Mouse (Mus musculus): ENCODE results near the gene Dlx3.

The Dlx3 gene

DNA sequence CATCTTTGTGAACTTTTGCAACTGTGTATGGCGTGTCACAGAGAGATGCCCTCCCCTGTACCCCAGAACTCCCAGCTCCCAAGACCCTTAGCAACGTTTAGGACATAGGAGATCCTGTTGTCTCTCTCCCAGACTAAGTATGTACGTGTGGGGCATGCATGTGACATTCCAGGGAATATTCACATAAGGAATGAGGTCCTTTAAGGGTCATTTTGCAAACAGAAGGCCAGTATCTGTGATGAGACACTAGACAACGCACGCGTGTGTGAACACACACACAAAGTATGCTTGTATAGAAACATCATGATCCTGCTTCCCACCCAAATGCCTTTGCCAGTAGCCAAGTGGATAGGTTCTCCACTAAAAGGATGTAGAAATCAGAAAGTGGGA lies 2.2 kb downstream of the Dlx3 start:
- DNase-seq (ENCODE audit: low read depth, low spot score): no peak

DNA sequence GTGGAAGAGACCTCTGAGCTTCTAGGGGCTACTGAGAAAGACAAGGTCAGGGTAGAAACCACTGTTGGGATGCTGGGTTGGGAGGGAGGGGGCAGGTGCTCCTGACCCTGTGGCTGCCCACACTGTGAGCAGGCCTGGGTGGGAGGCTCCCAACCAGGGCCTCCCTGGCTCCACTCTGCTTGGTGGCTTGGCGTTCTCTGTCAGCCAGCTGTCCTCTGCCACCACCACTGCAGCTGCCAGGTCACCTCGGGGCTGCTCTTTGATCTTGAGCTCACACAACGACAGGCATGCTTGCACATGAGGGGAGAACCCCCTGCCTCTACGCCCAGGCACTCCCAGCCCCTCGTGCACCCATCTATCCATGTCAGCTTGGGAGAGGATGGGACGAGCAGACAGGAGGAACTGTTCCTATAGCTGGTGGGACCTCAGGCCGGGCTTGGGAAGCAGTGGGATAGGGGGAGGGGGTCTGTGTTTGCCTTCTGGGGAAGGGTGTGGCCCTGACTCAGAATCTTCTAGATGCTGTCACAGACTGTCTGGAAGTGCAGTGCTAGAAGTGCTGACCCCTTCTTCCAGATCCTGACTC lies 5.5 kb downstream of the Dlx3 start:
- no peak for DNase-seq (ENCODE audit: low read depth, low spot score)

GRCm38 (mm10) chr11:95126272-95127245 lies 6.6 kb downstream of the Dlx3 start:
- DNase-seq (ENCODE audit: low read depth, low spot score): no peak

- no peak for DNase-seq (ENCODE audit: low read depth, low spot score)
These were observed 8.4 kb downstream of the Dlx3 start for GRCm38 (mm10) chr11:95128359-95128758.

DNA sequence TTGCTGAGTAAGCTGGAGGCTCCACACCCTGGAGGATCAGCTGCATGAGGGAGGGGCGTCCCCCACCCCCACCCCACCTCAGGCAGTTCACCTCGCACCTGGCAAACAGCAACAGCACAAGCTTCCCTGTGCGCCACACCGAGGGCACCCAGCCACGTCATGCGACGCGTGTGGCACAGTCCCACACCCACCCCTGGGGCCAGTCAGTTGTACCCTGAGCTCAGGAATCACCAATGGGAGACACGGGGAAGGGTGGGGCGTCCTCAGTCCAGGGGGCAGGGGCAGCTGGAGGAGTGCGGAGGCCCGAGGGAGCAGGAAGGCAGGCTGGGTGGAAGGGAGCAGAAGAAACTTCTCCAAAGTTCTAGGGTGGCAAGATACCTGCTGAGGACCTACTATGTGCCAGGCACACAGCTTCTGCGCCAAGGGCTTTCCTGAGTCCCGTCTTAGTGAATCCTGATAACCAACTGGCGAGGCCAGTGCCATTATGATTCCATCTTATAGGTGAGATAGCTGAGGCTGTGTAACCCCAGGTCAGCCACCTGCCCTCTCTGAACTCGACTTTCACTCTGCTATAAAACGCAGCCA lies 10.8 kb downstream of the Dlx3 start:
- no peak for DNase-seq (ENCODE audit: low read depth, low spot score)

GRCm38 (mm10) chr11:95133321-95133720 lies 13.4 kb downstream of the Dlx3 start:
- DNase-seq (ENCODE audit: low read depth, low spot score): no peak

GRCm38 (mm10) chr11:95137281-95137680 lies 17.4 kb downstream of the Dlx3 start:
- DNase-seq (ENCODE audit: low read depth, low spot score): no peak

- DNase-seq (ENCODE audit: low read depth, low spot score): no peak
These were observed 20.0 kb downstream of the Dlx3 start for GRCm38 (mm10) chr11:95139871-95140270.

DNA sequence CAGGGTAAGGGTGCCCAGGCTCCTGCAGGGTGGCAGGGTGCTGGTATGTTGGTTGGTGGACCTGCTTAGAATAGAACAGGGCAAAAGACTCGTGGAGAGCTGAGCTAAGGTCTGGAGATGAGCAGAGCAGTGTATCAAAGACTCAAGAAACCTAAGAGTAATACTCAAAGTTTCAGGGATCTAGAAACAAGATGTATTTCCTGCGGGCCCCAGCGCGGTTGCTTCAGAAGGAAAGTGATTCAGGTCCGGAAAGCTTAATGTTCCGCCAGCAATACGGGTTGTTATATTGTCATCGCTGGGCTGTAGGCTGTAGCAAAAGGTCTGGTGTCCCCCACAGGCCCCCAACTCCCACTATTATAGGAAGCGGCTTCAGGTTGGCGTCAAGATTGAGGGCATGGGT lies 22.3 kb downstream of the Dlx3 start:
- DNase-seq (ENCODE audit: low read depth, low spot score): no peak

- DNase-seq (ENCODE audit: low read depth, low spot score): no peak
These were observed 23.2 kb downstream of the Dlx3 start for GRCm38 (mm10) chr11:95142980-95143575.

GRCm38 (mm10) chr11:95143663-95144062 lies 23.7 kb downstream of the Dlx3 start:
- DNase-seq (ENCODE audit: low read depth, low spot score): no peak

DNA sequence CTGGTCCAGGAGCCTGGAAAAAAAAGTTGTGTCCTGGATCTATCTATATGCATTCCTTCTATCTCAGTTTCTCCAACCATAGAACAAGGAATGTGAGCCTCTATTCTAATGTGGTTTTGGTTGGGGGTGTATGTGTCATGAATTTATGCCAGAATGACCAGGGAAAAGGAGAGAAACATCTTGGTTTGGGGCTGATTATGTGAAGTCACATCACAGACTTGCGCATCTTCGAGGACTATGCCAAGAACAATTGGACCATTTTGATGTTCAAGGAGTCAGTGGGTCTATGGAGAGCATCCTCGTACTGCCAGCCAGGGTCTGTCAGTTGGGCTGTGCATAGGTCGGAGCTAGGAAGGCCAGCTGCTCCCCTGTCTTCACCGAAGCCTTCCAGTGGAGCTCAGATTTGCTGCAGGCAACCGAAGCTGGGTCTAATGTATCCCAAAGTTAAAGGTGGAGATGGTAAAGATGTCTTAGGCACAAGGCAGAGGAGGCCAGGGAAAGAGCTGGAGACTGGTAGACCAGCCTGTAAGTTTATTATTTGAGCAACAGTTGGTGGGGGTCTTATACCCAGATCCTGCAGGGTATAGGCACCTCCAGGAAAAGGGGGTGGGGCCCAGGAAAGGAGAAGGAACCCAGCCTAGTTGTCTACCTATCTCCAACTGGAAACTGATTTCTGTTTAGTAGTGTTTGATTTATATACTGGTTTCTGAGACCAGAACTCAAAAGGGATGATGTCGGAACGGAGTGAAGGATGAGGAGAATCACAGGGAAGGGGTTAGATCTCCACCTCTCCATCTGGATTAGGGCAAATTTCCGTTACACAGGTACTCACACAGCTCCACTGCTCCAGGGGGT lies 24.4 kb downstream of the Dlx3 start:
- DNase-seq (ENCODE audit: low read depth, low spot score): no peak

DNA sequence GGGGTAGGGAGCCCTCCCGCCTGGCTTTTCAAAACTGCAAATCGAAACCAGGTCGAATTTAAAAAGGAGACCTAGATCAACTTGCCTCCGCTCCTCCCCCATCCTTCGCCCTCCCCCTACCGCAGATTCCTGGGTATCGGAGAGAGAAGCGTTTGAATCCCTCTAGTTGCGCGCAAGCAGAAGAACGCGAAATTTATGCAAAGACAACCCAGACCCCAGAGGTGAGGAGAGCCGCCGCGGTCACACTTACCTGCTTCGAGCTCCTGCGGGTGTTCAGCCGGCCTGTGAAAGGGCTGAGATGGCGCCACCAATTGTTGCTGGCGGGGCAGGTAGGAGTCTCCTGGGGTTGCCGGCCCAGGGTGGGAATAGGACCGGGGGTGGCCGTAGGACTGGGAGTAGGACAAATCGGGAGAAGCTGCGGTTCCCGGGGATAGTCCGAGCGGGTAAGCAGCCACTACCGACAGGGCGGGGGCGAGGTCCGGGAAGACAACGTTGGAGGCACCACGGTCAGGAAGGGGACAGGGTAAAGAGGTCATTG lies 25.1 kb downstream of the Dlx3 start:
- DNase-seq (ENCODE audit: low read depth, low spot score): no peak

DNA sequence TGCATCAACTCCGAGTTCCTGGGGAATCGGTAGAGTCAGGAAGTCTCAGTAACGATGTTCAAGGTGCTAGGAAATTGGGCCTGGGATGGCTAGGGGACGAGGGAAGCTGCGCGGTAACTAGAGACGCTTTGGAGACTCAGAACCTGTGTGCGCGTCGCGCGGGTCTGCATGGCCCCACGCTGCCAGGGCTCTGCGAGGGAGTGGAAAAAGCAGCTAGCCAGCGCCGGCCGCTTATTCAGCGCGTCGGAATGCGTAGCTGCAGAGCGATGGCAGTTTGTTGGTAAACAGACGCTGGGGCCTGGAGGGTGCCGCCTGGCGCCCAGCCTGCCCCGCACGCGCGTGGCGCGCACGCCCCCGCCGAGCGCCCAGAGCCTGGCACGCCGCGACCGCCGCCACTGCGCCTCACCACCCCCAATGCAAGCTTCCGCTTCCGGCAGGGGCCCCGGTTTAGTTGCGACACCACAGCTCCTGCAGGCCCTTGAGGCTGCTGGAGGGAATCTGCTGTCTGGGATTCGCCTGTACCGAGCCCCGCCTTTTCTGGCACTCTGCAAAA lies 26.0 kb downstream of the Dlx3 start, which contains the start of gene Dlx4:
Gene Dlx4, minus strand, starts transcription at position 413 of the 553 bp plus-strand sequence.
- no peak for DNase-seq (ENCODE audit: low read depth, low spot score)

GRCm38 (mm10) chr11:95148754-95149153 lies 28.8 kb downstream of the Dlx3 start:
- DNase-seq (ENCODE audit: low read depth, low spot score): no peak

DNA sequence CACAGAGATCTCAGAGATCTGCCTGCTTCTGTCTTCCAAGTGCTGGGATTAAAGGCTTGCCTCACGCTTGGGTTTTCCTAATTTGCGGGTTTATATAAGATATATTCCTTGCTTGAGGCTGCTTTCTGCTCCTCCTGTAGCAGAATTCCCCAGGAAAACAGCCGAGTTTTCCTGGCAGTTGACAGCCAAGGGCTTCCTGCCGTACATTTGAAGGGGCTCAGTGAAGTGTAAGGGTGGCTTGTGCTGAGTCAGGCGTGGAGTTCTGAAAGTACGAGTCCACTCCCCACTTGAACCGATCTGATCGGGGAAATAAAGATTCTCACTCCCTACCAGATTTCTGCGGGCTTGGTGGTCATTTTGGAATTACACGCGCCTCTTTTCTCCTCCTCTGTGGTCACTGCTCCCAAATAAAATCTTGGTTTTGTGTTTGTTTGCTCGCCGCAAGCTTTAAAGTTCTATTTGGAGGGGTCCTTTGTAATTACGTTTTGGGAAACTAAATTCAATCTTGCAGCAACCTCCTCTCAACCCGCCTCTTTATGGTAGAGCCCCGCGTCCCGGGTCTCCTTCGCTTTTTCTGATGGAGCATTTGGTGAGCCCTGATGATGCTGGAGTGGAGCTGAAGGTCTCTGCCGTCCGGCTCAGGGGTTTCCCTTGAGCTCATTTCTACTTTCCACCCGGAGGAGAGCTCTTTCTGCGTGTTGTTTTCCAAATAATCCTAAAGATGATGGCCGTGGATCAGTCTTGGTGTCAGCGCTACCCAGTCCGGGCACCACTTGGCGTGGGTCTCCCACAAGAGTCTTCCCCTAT lies 29.7 kb downstream of the Dlx3 start:
- DNase-seq (ENCODE audit: low read depth, low spot score): no peak

GRCm38 (mm10) chr11:95150269-95151049 lies 30.5 kb downstream of the Dlx3 start:
- no peak for DNase-seq (ENCODE audit: low read depth, low spot score)

GRCm38 (mm10) chr11:95153116-95153515 lies 33.2 kb downstream of the Dlx3 start:
- no peak for DNase-seq (ENCODE audit: low read depth, low spot score)

- no peak for DNase-seq (ENCODE audit: low read depth, low spot score)
These were observed 33.8 kb downstream of the Dlx3 start for GRCm38 (mm10) chr11:95153681-95154080.
